Mouse (Mus musculus) bone marrow macrophage, adult 2 months (primary cell): ENCODE data around the gene Lsp1.

Experiments
- CTCF ChIP-seq: IDR thresholded peaks from 2 replicates; pipeline ENCODE4 v1.5.1; 2012; ENCODE audit warnings: low read depth, mild to moderate bottlenecking, low read length, moderate library complexity
- POLR2A ChIP-seq: IDR thresholded peaks from 2 replicates; pipeline ENCODE4 v1.6.1; 2012; ENCODE audit warnings: mild to moderate bottlenecking, low read depth, low read length, borderline replicate concordance

GRCm38 (mm10) chr7:142479307-142479706, 18.7 kb downstream of the Lsp1 start:
- no peak for TF ChIP-seq POLR2A
- no peak for TF ChIP-seq CTCF
